7 mouse cellular contexts compared by ENCODE assay signal in genomic region chr10:111506101-111506925, GRCm38 (mm10). TPM values are rescaled to one million over a fixed set of nuclear protein-coding genes. Genes with fewer than 3 reads are reported as not detected.
DNase-seq lines count a peak whose midpoint lies in the region; ATAC-seq lines count a peak whose summit lies in the region.

TSS of gene Phlda1 (plus strand) at chr10:111506286.

- peak; percentile 94 for ATAC-seq in intestine, embryonic 15.5 days

- under 1% methylated on average over 89 of the region's 94 CpGs for WGBS in intestine, embryonic 15.5 days
- WGBS in midbrain, embryonic 10.5 days: under 1% methylated on average over 93 of the region's 94 CpGs

- no peaks in the 10 kb centered on the region for H3K27me3 ChIP-seq in intestine, embryonic 15.5 days (replicated peaks)
- 0 out of 2 replicates have a peak, but pooled peaks cover 17% of the 10 kb centered on the region for H3K27me3 ChIP-seq in midbrain, embryonic 10.5 days (ENCODE audit: low read depth, poor library complexity, severe bottlenecking)

- no peaks in the 10 kb centered on the region for H3K36me3 ChIP-seq in intestine, embryonic 15.5 days
- no peaks in the 10 kb centered on the region for H3K36me3 ChIP-seq in midbrain, embryonic 10.5 days

- peak; percentile 97 to 100 for DNase-seq in adrenal gland, adult 18-20 months (ENCODE audit: low spot score in 2 of 2)
- peak; percentile 95 for DNase-seq in embryo, embryonic 11 days
- peak; percentile 94 to 95 for DNase-seq in gastrocnemius, postnatal 36 days
- peak; percentile 90 to 95 for DNase-seq in left cerebral cortex, postnatal 25 days (ENCODE audit: low spot score in 2 of 2)
- DNase-seq in midbrain, embryonic 10.5 days (ENCODE audit: low spot score): peak; percentile 93
- peak; percentile 88 for DNase-seq in right cerebral cortex, postnatal 4 days

- no peaks in the 10 kb centered on the region for H3K9me3 ChIP-seq in intestine, embryonic 15.5 days
- H3K9me3 ChIP-seq in midbrain, embryonic 10.5 days (replicated peaks): no peaks in the 10 kb centered on the region

- peak within 1 kb of the TSS; percentile 97 for H3K27ac ChIP-seq in intestine, embryonic 15.5 days
- peak within 1 kb of the TSS; percentile 92 for H3K27ac ChIP-seq in midbrain, embryonic 10.5 days (replicated peaks)

- peak within 1 kb of the TSS; percentile 93 for H3K4me3 ChIP-seq in intestine, embryonic 15.5 days (replicated peaks)
- H3K4me3 ChIP-seq in midbrain, embryonic 10.5 days: peak within 1 kb of the TSS; percentile 87

- peak within 1 kb of the TSS; percentile 96 for H3K9ac ChIP-seq in intestine, embryonic 15.5 days

- H3K4me1 ChIP-seq in intestine, embryonic 15.5 days (replicated peaks): peaks cover 20% of the 10 kb centered on the region
- H3K4me1 ChIP-seq in midbrain, embryonic 10.5 days: peaks cover 63% of the 10 kb centered on the region

- intact Hi-C loops in gastrocnemius, postnatal 36 days (cut with DNase I): loop anchor here (5.0 kb wide), 1 partner anchor 41 kb away; no protein-coding TSS in a partner anchor
- intact Hi-C loops in left cerebral cortex, postnatal 25 days (cut with DNase I): loop anchor here (2.0 to 5.0 kb wide), 3 partner anchors 34 to 376 kb away; no protein-coding TSS in a partner anchor

- peak within 1 kb of the TSS; percentile 91 for H3K4me2 ChIP-seq in intestine, embryonic 15.5 days (replicated peaks)

RNA-seq across cellular contexts. Expression of gene Phlda1, which starts in this region (rescaled TPM):
- total RNA-seq in adrenal gland, adult 18-20 months (2021): 10 to 100 TPM; 47.8 to 82.2 TPM
- 1 to 10 TPM; 3.3 to 3.4 TPM for total RNA-seq in gastrocnemius, postnatal 36 days (2021)
- polyA plus RNA-seq in intestine, embryonic 15.5 days (2015; fragmentation: Nextera tagmentation; extraction: Ambion mirVana): 38.6 and 43.2 TPM in 2 replicates
- 10 to 100 TPM; 35.1 to 35.6 TPM for total RNA-seq in left cerebral cortex, postnatal 25 days (2021)
- 15.1 and 17.3 TPM in 2 replicates for polyA plus RNA-seq in midbrain, embryonic 10.5 days (2016; fragmentation: Nextera tagmentation; extraction: Ambion mirVana)

Comparison
In these comparisons a context has a peak if more than half of its experiments do, and no peak if none do; other contexts are left out.
1. Peak in every context shown above with its lines: DNase-seq, ATAC-seq, H3K4me3 ChIP-seq and H3K27ac ChIP-seq.
2. RNA of gene Phlda1 (total RNA-seq): 47.8 to 82.2 TPM in adrenal gland, adult 18-20 months and 35.1 to 35.6 TPM in left cerebral cortex, postnatal 25 days; 3.3 to 3.4 TPM in gastrocnemius, postnatal 36 days; every median in the first group is over 4 times any median in the second.